Mouse (Mus musculus) right cerebral cortex, adult 2 months (tissue): Measurements from ENCODE around the gene Gtf3c1.
A peak's percentile ranks its signal among the peaks of the same experiment; 100 is the strongest.
"Not testable (repeated sequence)": the region's sequence is repeated elsewhere in the genome, so short reads cannot be mapped to it uniquely, and the experiment has no call there.

Experiments used
- DNase-seq, 2 experiments: peaks; one replicate each; pipeline ENCODE4 v3.0.0; 2021 to 2022; ENCODE audit warnings: low spot score in 2 of 2

Gtf3c1 gene

GRCm38 (mm10) chr7:125707593-125708022, at the start of gene Gtf3c1, which contains the start of gene D430042O09Rik:
Gene Gtf3c1, minus strand, starts transcription at chr7:125707780.
Gene D430042O09Rik, plus strand, starts transcription at chr7:125707888.
- peak; percentile 99 to 100 for DNase-seq

DNA sequence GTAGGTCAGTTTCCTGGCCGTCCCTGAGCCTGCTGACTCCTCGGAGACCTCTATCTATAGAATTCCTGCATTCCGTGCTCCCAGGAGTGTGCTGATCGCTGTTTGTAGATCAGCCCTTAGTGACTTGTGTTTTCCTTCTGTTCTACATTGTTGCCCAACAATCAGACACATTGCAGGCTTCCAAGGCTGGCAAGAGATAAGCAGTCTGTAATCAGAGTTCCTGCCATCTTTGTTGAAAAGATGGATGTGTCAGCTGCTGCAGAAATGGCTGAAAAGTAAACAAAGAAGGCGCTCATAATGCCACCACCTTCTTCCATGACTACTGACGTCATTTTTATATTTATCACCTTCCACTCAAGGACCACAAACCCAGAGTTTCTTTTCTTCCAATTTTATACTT, 49.2 kb upstream of the Gtf3c1 start:
- DNase-seq: no peak

DNA sequence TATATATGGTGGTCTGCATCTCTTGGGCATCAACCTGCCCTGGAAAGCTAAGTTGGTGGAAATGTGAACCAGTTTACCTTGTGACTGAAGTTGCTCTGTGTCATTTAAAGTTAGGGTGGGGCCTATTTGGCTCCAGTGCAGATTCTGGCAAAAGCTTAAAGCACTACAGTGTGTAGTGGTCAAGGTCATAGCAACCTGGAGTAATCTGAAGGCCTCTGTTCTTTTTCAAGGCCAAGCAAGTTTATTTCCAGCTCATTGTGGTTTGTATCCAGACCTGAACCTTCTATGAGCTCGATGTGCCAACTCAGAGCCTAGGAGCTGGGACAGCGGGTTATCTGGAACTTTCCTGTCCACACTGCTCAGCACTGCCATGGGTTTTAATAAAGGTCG, 45.7 kb upstream of the Gtf3c1 start:
- no peak for DNase-seq

DNA sequence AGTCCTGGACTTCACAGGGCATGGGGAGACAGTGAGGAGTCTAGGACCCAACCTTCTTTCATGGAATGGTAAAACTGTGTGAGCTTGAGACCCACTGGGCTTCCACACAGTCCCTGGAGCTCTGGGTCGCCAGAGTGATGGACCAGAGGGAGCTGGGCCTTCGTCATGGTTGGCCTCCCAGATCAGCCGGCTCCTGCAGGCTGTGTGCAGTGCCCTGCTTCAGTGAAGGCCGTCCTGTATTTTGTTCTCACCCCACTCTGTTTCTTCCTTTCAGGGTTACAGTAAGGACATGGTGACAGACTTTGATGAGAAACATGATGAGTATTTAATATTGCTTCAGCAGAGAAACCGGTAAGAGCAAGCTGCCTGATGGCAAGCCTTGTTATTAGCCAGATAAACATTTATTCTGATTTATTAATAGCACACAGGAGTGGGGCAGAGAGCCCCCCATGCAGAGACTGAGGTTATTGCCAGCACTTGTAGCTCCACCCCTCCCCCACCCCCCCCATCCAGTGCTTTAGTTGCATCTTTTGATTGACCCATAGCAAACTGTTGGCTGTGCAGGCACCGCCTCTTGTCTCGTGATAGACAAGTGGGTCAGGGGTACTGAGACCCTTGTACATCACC, 45.2 kb upstream of the Gtf3c1 start:
- DNase-seq: no peak

DNA sequence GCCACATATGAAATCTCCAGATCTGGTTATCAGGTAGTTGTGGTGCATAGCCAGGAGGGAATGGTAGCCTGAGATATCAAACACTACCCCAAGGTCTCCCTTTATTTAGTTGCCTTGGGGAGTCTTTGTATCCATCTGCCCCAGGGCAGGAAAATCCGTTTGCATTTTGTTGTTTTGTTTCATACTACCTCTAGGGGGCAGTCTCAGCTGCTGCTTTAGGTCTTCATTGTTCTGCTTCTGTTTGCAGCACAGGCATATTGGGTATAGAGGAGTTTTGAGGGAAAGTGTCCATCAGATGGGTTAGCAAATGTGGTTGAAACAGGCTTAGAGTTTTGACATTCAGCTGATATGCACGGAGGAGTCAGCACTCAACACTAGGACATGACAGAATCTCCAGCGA, 40.6 kb upstream of the Gtf3c1 start:
- no peak for DNase-seq

- DNase-seq: no peak
Measured at GRCm38 (mm10) chr7:125747316-125747690, 39.7 kb upstream of the Gtf3c1 start.

DNA sequence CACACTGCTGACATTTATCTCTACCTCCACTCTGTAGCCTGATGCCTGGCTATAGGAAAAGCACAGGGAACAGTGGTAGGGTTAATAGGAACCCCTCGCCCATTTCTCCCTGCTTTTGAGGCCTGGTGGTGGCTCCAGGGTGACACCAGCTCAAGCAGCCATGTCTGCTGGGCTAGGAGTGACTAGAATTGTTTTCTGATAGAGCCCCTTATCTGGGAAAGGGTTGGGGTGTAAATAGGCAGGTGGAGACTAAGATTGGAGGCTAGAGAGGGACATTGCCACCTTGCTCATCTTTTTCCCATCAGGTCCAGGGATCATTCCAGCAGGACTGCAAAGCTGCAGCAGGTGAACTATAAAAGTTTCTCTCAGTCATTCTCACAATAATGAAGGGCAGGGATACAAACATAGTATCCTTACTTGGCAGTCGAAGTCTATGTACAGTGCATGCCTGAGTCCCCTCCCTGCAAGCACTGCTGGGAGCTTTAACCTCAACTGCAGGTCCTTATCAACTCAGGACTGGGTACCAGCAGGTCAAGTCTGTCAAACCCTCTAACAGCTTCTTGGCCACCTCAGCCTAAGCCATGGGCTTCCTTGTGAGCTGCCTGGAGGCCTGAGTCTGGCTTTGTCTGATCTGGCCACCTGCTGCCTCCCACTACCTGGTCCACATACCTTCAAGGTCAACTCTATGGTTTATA, 39.2 kb upstream of the Gtf3c1 start:
- no peak for DNase-seq

- DNase-seq: no peak
Measured at GRCm38 (mm10) chr7:125744774-125745173, 37.2 kb upstream of the Gtf3c1 start.

GRCm38 (mm10) chr7:125741271-125741703, 33.7 kb upstream of the Gtf3c1 start:
- DNase-seq: no peak

- no peak for DNase-seq
Measured at GRCm38 (mm10) chr7:125740521-125740920, 32.9 kb upstream of the Gtf3c1 start.

DNA sequence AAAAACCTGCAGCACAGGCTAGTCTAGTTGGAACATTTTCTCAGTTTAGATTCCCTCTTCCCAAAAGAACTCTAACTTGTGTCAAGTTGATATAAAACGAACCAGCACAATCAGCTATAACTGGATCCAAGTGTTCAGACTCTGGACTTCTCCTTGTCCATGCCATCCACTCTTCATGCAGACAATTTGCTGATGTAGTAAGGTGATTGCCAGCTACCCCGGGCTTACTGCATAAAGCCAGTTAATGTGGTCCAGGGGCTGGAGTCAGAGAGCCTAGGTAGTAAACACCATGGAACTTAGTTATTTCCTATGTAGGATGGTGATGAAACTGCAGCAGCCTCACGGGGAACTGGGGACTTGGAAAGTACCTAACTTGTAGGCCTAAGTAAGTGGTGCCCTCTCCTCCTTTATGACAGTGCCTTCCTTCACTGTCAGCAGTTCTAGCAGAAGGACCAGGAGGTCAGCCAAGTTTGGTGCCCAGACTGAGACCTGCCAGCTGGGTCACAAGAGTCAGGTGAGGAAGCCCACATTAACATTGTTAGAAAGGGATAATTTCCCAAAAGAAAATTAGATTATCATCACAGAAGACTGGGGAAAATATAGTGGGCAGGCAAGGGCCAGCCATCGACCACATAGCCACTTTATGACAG, 28.9 kb upstream of the Gtf3c1 start:
- no peak for DNase-seq

GRCm38 (mm10) chr7:125733791-125734190, 26.2 kb upstream of the Gtf3c1 start:
- DNase-seq: no peak

- DNase-seq: no peak
Measured at GRCm38 (mm10) chr7:125731679-125732078, 24.1 kb upstream of the Gtf3c1 start.

GRCm38 (mm10) chr7:125723189-125723972, 15.8 kb upstream of the Gtf3c1 start:
- DNase-seq: no peak

- DNase-seq: no peak
Measured at GRCm38 (mm10) chr7:125722127-125722526, 14.5 kb upstream of the Gtf3c1 start.

- no peak for DNase-seq
Measured at GRCm38 (mm10) chr7:125721033-125721432, 13.5 kb upstream of the Gtf3c1 start.

- no peak for DNase-seq
Measured at GRCm38 (mm10) chr7:125720370-125720769, 12.8 kb upstream of the Gtf3c1 start.

GRCm38 (mm10) chr7:125717612-125718011, 10.0 kb upstream of the Gtf3c1 start:
- DNase-seq: no peak

DNA sequence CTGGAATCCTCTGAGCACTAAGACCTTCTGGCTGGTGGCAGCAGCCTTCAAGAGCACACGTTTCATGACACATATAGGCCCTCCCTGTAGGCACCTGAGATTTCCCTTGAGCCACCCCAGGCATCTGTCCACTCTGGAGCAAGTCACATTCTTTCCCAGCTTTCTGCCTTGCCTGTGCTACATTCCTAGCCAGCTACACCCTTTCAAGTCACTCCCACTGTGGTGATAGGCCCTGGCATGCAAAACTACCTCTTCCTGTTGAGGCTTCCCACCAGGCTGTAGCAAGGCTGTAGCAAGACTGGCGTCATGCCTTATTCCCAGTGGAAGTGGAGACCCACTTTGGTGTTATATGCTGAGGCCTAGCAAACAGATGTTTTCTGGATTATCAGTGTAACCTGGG, 9.1 kb upstream of the Gtf3c1 start:
- DNase-seq: no peak

DNA sequence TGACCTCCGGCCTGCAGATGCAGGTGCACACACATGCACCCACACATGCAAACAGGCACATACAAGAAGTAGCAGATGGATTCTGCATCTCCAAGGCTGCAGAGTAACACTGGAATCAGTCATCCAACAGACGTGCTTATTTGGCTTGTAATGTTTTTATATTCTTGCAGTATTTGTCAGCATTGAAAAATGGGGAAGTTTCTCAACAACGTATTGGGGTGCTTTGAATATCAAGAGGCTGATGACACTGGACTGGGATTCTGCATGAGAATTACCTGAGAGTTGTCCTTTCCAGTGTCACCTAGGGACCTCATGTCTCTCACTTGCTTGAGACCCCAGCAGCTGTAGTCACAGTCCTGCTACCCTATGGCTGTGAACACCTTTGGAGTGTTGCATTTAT, 7.2 kb upstream of the Gtf3c1 start:
- DNase-seq: no peak

- DNase-seq: not testable (repeated sequence)
Measured at GRCm38 (mm10) chr7:125713542-125714055, 6.0 kb upstream of the Gtf3c1 start.

- DNase-seq: no peak
Measured at GRCm38 (mm10) chr7:125708100-125708499, 520 bp upstream of the Gtf3c1 start.
